Mouse (Mus musculus): ENCODE data around the gene Sema6d. TPM values are rescaled to one million over a fixed set of nuclear protein-coding genes. Genes with fewer than 3 reads are reported as not detected.

Gene Sema6d
- polyA plus RNA-seq, 1 experiment from 2014 or later = 41.3 TPM

DNA sequence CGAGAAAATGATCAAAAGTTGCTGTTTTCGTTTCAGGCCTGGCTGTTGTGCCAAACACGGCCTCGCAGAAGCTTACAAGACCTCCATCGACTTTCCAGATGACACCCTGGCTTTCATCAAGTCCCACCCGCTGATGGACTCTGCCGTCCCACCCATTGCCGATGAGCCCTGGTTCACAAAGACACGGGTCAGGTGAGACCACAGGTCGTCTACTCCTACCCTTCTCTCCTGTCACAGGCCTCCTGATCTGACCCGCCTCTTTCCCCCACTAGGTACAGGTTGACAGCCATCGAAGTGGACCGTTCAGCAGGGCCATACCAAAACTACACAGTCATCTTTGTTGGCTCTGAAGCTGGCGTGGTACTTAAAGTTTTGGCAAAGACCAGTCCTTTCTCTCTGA, 568.6 kb downstream of the Sema6d start:
- Histone ChIP-seq H3K9me3 (ENCODE audit: control insufficient read depth, low read length) (no peaks in the 10 kb centered on the region), H3K27me3 (replicated peaks; ENCODE audit: control insufficient read depth, insufficient read depth, low read length) (no peaks in the 10 kb centered on the region), H3K36me3 (ENCODE audit: control insufficient read depth, insufficient read depth, low read length) (peaks cover 24% of the 10 kb centered on the region), H3K4me2 (ENCODE audit: low read length) (no peak overlapping the region), H3K4me1 (ENCODE audit: control insufficient read depth, insufficient read depth, low read depth, low read length) (no peaks in the 10 kb centered on the region), H3K4me3 (ENCODE audit: low read length) (no peak overlapping the region), H3K9ac (ENCODE audit: low read depth, low read length) (no peak overlapping the region), H3K27ac (ENCODE audit: low read depth, low read length) (no peak overlapping the region)
- ATAC-seq = no peak
- 93% methylated on average over 14 of the region's 14 CpGs for WGBS

DNA sequence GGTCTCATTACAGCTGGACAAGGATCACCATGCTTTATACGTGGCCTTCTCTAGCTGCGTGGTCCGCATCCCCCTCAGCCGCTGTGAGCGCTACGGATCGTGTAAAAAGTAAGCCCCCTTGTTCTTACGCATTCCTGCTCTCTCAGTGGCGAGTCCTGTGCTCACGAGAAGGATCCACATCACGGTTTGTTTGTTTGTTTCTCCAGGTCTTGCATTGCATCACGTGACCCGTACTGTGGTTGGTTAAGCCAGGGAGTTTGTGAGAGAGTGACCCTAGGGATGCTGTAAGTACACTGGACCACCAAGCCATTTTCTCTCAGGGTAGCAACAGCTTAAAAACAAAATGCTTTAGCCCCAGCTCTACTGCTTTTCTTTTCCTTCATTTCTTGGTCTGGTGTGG, 569.8 kb downstream of the Sema6d start:
- no peaks in the 10 kb centered on the region for H3K4me1 ChIP-seq (ENCODE audit: control insufficient read depth, insufficient read depth, low read depth, low read length)
- ATAC-seq = no peak
- H3K27me3 ChIP-seq (replicated peaks; ENCODE audit: control insufficient read depth, insufficient read depth, low read length) = no peaks in the 10 kb centered on the region
- H3K4me2 ChIP-seq (ENCODE audit: low read length) = no peak overlapping the region
- no peak overlapping the region for H3K27ac ChIP-seq (ENCODE audit: low read depth, low read length)
- WGBS = 96% methylated on average over 13 of the region's 13 CpGs
- H3K4me3 ChIP-seq (ENCODE audit: low read length) = no peak overlapping the region
- no peak overlapping the region for H3K9ac ChIP-seq (ENCODE audit: low read depth, low read length)
- peaks cover 32% of the 10 kb centered on the region for H3K36me3 ChIP-seq (ENCODE audit: control insufficient read depth, insufficient read depth, low read length)
- H3K9me3 ChIP-seq (ENCODE audit: control insufficient read depth, low read length) = no peaks in the 10 kb centered on the region

DNA sequence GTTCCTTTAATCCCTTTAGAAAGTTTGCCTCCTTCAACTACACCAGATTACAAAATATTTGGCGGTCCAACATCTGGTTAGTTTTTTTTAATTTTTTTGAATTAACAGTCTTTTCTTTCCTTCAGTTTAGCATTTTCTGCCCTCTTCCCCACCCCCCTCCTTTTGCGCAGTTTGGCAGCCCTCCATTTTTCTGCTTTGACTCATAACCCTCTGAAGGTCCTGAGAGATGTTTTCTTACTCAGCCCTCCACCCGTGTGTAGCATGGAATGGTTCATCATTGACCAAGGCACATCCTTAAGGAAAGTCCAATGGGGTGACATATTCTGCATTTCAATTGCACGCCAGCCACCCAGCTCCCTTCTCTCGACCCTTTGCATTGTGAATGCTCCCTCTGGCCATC, 570.9 kb downstream of the Sema6d start:
- Histone ChIP-seq H3K27ac (ENCODE audit: low read depth, low read length) (no peak overlapping the region), H3K4me2 (ENCODE audit: low read length) (no peak overlapping the region), H3K4me1 (ENCODE audit: control insufficient read depth, insufficient read depth, low read depth, low read length) (no peaks in the 10 kb centered on the region), H3K36me3 (ENCODE audit: control insufficient read depth, insufficient read depth, low read length) (peaks cover 41% of the 10 kb centered on the region), H3K4me3 (ENCODE audit: low read length) (no peak overlapping the region), H3K9me3 (ENCODE audit: control insufficient read depth, low read length) (no peaks in the 10 kb centered on the region), H3K9ac (ENCODE audit: low read depth, low read length) (no peak overlapping the region), H3K27me3 (replicated peaks; ENCODE audit: control insufficient read depth, insufficient read depth, low read length) (no peaks in the 10 kb centered on the region)
- ATAC-seq = no peak
- 83% methylated on average over 5 of the region's 5 CpGs for WGBS

DNA sequence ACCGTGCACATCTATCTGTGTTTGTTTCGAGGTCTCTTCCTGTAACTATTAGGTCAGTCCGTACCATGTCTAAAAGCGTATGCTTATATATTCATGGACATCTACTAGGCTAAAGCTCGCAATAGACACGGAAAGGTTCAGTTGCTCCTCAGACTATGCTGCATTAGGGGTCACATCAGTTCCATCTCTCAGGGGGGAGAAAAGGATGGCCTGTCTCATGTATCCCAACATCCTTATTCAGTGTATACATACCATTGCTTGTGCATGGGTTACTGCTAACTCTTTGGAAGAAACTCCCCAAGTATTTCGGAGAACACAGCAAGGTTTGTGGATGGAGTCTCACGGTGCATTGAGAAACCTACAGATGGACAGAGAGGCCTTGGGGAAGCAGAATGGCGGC, 571.5 kb downstream of the Sema6d start:
- H3K9me3 ChIP-seq (ENCODE audit: control insufficient read depth, low read length) = no peaks in the 10 kb centered on the region
- WGBS = 97% methylated on average over 9 of the region's 9 CpGs
- no peak overlapping the region for H3K4me3 ChIP-seq (ENCODE audit: low read length)
- no peak for ATAC-seq
- no peak overlapping the region for H3K4me2 ChIP-seq (ENCODE audit: low read length)
- H3K27ac ChIP-seq (ENCODE audit: low read depth, low read length) = no peak overlapping the region
- no peaks in the 10 kb centered on the region for H3K27me3 ChIP-seq (replicated peaks; ENCODE audit: control insufficient read depth, insufficient read depth, low read length)
- H3K9ac ChIP-seq (ENCODE audit: low read depth, low read length) = no peak overlapping the region
- no peaks in the 10 kb centered on the region for H3K4me1 ChIP-seq (ENCODE audit: control insufficient read depth, insufficient read depth, low read depth, low read length)
- peaks cover 41% of the 10 kb centered on the region for H3K36me3 ChIP-seq (ENCODE audit: control insufficient read depth, insufficient read depth, low read length)

DNA sequence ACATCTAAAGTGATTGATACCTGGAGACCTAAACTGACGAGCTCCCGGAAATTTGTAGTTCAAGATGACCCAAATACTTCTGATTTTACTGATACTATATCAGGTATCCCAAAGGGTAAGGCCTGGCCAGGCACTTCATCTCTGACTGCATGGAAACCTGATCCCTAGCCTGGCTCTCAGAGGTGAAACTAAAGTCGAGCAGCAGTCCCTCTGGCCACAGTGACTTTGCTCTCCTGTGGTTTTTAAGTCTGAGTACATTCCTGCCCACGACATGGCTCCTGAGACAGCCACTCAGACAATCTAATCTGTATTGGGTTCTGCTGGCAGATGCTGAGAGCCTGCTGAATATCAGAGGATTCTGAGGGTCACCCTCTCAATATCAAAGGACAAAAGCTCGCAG, 572.5 kb downstream of the Sema6d start:
- WGBS = 69% methylated on average over 5 of the region's 5 CpGs
- no peak overlapping the region for H3K4me2 ChIP-seq (ENCODE audit: low read length)
- no peaks in the 10 kb centered on the region for H3K9me3 ChIP-seq (ENCODE audit: control insufficient read depth, low read length)
- peaks cover 36% of the 10 kb centered on the region for H3K36me3 ChIP-seq (ENCODE audit: control insufficient read depth, insufficient read depth, low read length)
- H3K4me3 ChIP-seq (ENCODE audit: low read length) = no peak overlapping the region
- no peak overlapping the region for H3K27ac ChIP-seq (ENCODE audit: low read depth, low read length)
- no peak for ATAC-seq
- no peaks in the 10 kb centered on the region for H3K4me1 ChIP-seq (ENCODE audit: control insufficient read depth, insufficient read depth, low read depth, low read length)
- H3K27me3 ChIP-seq (replicated peaks; ENCODE audit: control insufficient read depth, insufficient read depth, low read length) = no peaks in the 10 kb centered on the region
- H3K9ac ChIP-seq (ENCODE audit: low read depth, low read length) = no peak overlapping the region

DNA sequence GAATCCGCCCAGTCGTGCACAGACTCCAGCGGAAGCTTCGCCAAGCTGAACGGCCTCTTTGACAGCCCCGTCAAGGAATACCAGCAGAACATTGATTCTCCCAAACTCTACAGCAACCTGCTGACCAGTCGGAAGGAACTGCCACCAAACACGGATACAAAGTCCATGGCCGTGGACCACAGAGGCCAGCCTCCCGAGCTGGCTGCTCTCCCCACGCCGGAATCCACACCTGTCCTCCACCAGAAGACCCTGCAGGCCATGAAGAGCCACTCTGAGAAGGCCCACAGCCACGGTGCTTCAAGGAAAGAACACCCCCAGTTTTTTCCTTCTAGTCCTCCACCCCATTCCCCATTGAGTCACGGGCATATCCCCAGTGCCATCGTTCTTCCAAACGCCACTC, 574.4 kb downstream of the Sema6d start:
- Histone ChIP-seq H3K4me1 (ENCODE audit: control insufficient read depth, insufficient read depth, low read depth, low read length) (no peaks in the 10 kb centered on the region), H3K9me3 (ENCODE audit: control insufficient read depth, low read length) (no peaks in the 10 kb centered on the region), H3K27ac (ENCODE audit: low read depth, low read length) (no peak overlapping the region), H3K4me2 (ENCODE audit: low read length) (no peak overlapping the region), H3K4me3 (ENCODE audit: low read length) (no peak overlapping the region), H3K27me3 (replicated peaks; ENCODE audit: control insufficient read depth, insufficient read depth, low read length) (no peaks in the 10 kb centered on the region), H3K36me3 (ENCODE audit: control insufficient read depth, insufficient read depth, low read length) (peaks cover 32% of the 10 kb centered on the region), H3K9ac (ENCODE audit: low read depth, low read length) (no peak overlapping the region)
- ATAC-seq = no peak
- WGBS = 96% methylated on average over 16 of the region's 16 CpGs

DNA sequence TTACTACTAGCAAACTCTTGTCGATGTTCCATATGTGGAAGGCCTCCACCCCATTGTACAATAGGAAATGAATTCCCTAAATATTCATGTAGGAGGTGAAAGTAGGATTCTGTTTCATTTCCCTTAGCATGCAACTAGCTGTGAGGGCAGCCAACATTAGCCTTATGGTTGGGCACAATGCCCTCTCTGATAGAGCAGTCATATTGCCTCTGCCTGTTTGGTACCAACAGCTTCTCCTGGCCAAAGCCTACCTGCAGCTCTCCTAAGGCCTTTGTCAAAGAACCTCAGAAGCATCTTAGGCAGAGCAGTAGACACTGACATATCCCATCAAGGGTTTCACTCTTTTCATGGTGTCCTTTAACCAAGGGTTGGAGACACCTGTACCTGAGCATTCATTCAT, 578.7 kb downstream of the Sema6d start:
- H3K4me1 ChIP-seq (ENCODE audit: control insufficient read depth, insufficient read depth, low read depth, low read length) = no peaks in the 10 kb centered on the region
- no peak overlapping the region for H3K4me2 ChIP-seq (ENCODE audit: low read length)
- no peaks in the 10 kb centered on the region for H3K9me3 ChIP-seq (ENCODE audit: control insufficient read depth, low read length)
- 93% methylated on average over 1 of the region's 1 CpGs for WGBS
- no peak overlapping the region for H3K4me3 ChIP-seq (ENCODE audit: low read length)
- no peak for ATAC-seq
- no peak overlapping the region for H3K9ac ChIP-seq (ENCODE audit: low read depth, low read length)
- peaks cover 16% of the 10 kb centered on the region for H3K36me3 ChIP-seq (ENCODE audit: control insufficient read depth, insufficient read depth, low read length)
- no peaks in the 10 kb centered on the region for H3K27me3 ChIP-seq (replicated peaks; ENCODE audit: control insufficient read depth, insufficient read depth, low read length)
- H3K27ac ChIP-seq (ENCODE audit: low read depth, low read length) = no peak overlapping the region

DNA sequence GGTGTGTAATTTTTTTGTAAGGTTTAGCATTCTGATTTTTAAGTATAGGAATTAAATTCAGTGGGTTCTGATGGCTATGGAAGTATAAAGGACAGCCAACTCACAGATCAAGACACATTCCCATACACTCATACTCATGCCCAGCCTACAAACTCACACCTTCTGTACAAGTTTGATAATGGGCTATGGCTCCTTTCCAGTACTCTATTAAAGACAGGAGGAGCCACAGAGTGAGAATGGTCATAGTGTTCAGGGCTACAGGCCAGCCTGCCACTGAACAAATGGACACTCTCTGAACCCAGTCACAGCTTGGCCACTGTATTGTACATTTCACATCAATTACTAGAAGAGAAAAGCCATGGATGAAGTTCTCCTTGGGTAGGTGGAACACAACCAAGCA, 583.3 kb downstream of the Sema6d start:
- Histone ChIP-seq H3K27ac (ENCODE audit: low read depth, low read length) (no peak overlapping the region), H3K9me3 (ENCODE audit: control insufficient read depth, low read length) (no peaks in the 10 kb centered on the region), H3K27me3 (replicated peaks; ENCODE audit: control insufficient read depth, insufficient read depth, low read length) (no peaks in the 10 kb centered on the region), H3K36me3 (ENCODE audit: control insufficient read depth, insufficient read depth, low read length) (no peaks in the 10 kb centered on the region), H3K4me3 (ENCODE audit: low read length) (no peak overlapping the region), H3K4me2 (ENCODE audit: low read length) (no peak overlapping the region), H3K9ac (ENCODE audit: low read depth, low read length) (no peak overlapping the region), H3K4me1 (ENCODE audit: control insufficient read depth, insufficient read depth, low read depth, low read length) (no peaks in the 10 kb centered on the region)
- no peak for ATAC-seq

DNA sequence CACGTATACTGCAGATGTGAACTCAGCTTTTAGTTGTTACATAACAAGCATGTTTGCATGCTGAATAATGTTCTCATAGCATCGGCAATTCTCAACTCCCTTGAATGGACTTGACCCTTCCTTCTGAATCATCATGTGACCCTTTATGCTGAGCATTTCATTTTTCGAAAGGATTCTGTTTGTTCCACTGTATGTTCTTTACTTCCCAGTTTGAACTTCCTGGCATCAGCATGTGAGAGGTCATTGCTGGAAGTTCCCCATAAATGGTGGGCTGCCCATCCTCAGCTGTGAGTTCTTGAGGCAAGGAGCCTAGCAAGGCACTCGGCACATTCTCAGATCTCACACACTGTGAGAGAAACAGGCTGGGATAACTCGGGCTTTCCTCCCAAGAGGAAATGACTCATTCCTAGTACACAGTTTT, 594.7 kb downstream of the Sema6d start:
- H3K9ac ChIP-seq (ENCODE audit: low read depth, low read length) = no peak overlapping the region
- H3K4me3 ChIP-seq (ENCODE audit: low read length) = no peak overlapping the region
- no peak overlapping the region for H3K4me2 ChIP-seq (ENCODE audit: low read length)
- no peaks in the 10 kb centered on the region for H3K4me1 ChIP-seq (ENCODE audit: control insufficient read depth, insufficient read depth, low read depth, low read length)
- H3K27me3 ChIP-seq (replicated peaks; ENCODE audit: control insufficient read depth, insufficient read depth, low read length) = no peaks in the 10 kb centered on the region
- WGBS = 81% methylated on average over 5 of the region's 5 CpGs
- H3K27ac ChIP-seq (ENCODE audit: low read depth, low read length) = no peak overlapping the region
- no peaks in the 10 kb centered on the region for H3K9me3 ChIP-seq (ENCODE audit: control insufficient read depth, low read length)
- ATAC-seq = no peak
- no peaks in the 10 kb centered on the region for H3K36me3 ChIP-seq (ENCODE audit: control insufficient read depth, insufficient read depth, low read length)

DNA sequence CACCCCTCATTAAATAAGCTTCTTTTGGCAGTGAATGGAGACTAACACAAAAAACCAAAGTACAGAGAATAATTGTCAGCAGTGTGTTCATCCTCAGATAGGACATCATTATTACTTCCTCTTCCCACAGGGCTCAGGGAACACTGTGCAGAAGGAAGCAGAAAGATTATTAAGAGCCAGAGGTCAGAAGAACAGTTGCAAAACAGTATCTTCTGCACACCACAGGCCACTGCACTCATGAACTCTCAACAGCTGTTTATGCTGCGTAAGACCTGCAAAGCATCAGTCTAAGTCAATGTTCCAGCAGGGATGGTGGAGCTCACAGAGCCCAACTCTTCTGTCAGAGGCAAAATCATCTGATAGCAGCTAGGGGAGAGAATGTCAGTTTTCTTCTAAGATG, 600.6 kb downstream of the Sema6d start:
- ATAC-seq = no peak
- 85% methylated on average over 1 of the region's 1 CpGs for WGBS
- H3K9me3 ChIP-seq (ENCODE audit: control insufficient read depth, low read length) = no peaks in the 10 kb centered on the region
- H3K36me3 ChIP-seq (ENCODE audit: control insufficient read depth, insufficient read depth, low read length) = no peaks in the 10 kb centered on the region
- no peak overlapping the region for H3K27ac ChIP-seq (ENCODE audit: low read depth, low read length)
- H3K4me1 ChIP-seq (ENCODE audit: control insufficient read depth, insufficient read depth, low read depth, low read length) = no peaks in the 10 kb centered on the region
- no peak overlapping the region for H3K4me3 ChIP-seq (ENCODE audit: low read length)
- no peak overlapping the region for H3K4me2 ChIP-seq (ENCODE audit: low read length)
- H3K27me3 ChIP-seq (replicated peaks; ENCODE audit: control insufficient read depth, insufficient read depth, low read length) = no peaks in the 10 kb centered on the region
- H3K9ac ChIP-seq (ENCODE audit: low read depth, low read length) = no peak overlapping the region

All from hindbrain, embryonic 16.5 days (tissue).